Mouse (Mus musculus): Measurements from ENCODE around the gene Adamts9.

Adamts9 gene

GRCm38 (mm10) chr6:92726121-92726520 lies 217.2 kb downstream of the Adamts9 start:
- no peak for DNase-seq (ENCODE audit: low spot score)

DNA sequence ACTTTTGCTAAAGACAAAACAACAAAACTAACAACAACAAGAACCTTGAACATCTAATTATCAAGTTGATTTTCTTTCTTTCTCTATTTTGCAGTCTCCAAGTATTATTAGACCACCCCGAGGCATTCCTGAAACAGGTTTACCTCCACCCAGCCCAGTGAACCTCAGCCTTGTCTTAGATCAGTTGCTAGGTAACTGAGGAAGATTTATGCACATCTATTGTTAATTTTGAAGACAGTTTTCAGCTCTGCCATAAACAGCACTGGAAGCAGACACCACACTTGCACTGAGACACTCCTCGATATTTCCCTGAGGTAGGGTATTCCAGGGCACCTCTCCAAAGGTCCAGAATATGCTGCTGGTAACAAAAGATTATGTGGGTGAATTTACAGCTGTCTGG lies 218.9 kb downstream of the Adamts9 start:
- no peak for DNase-seq (ENCODE audit: low spot score)
